Mouse (Mus musculus): ENCODE measurements around the gene Casq2.

Gene Casq2

DNA sequence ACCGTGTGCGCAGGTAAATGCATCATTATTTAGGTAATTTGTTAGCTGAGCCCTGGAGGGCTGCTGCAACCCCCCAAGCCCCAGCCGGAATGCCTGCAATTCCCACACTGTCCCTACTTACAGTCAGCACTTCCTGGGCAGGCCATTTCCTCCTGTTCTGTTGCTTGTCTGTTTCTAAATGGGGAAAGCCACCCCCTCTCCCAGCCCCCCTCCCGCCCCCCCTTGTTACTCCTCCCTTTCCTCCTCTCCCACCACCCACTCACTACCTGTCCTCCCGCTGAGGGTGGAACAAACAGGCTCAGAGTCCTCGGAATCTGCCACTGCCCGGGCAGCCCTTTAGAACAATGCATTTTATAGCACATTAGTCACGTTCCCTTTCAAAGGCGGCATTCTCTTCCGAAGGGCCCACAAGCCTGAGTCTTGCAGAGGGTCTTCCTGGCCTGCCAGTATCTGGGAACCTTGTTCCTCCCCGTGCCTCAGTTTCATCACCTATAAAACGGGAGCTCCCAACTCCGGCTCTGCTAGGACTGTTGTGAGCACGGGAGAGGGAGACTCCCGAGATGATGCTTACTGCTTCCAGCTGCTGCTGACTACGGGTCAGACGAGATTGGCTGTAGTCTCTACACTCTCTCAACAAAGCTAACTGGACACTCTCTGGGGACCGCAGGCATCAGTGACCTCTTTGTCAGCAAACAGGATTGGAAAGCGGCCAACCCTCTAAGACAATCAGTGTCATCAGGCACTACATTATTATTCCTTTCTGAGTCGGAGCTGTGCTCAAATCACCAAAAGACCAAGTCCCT lies 107.5 kb downstream of the Casq2 start:
- peak in 1 of 2 experiments; percentile 12 for DNase-seq (ENCODE audit: low spot score in 2 of 2)

- DNase-seq (ENCODE audit: low spot score in 2 of 2), result peak in 1 of 2 experiments; percentile 15
Observed at GRCm38 (mm10) chr3:102194291-102195051, 108.3 kb downstream of the Casq2 start.

DNA sequence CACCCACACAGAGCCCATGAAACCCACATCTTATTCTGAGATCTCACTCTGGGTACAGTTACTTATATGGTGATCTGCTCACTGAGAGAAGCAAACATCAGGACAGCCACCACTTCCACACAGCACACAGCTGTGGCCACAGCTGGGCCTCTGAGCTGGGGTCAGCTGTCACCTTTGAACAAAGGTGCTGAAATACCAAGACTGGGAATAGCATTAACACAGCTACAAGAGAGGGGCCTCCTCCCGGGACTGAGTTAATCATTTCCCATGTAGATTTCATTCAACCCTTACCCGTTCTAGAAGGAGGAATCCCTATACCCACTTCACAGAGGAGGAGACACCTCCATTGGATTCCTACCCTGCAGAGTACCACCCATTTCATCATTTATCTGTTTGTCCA lies 109.5 kb downstream of the Casq2 start:
- DNase-seq (ENCODE audit: low spot score in 2 of 2), result no peak

Data from right cerebral cortex, adult 2 months (tissue).